Mouse (Mus musculus): ENCODE results near the gene Hpf1. TPM values are rescaled to one million over a fixed set of nuclear protein-coding genes. Genes with fewer than 3 reads are reported as not detected.

Gene Hpf1
- total RNA-seq (2021), result 10 to 100 TPM; 36.7 to 40.4 TPM
- long read RNA-seq, experiment 1, transcript Hpf1-201 (8 exons, 1,191 nt), result major isoform, 31 of 38 reads
- long read RNA-seq, experiment 1, partial matches to known transcripts, result 2 of 38 reads
- long read RNA-seq, experiment 1, other reads (novel, unspliced or antisense), result 5 of 38 reads
- long read RNA-seq, experiment 2, transcript Hpf1-201 (8 exons, 1,191 nt), result major isoform, 28 of 49 reads
- long read RNA-seq, experiment 2, partial matches to known transcripts, result 9 of 49 reads
- long read RNA-seq, experiment 2, other reads (novel, unspliced or antisense), result 10 of 49 reads

- peak; percentile 82 to 89 for DNase-seq (ENCODE audit: low spot score in 2 of 2)
Measured at GRCm38 (mm10) chr8:60889843-60890519, at the start of gene Hpf1. Hpf1 (plus strand) TSS chr8:60890418.

GRCm38 (mm10) chr8:60842388-60842787 lies 47.8 kb upstream of the Hpf1 start:
- no peak for DNase-seq (ENCODE audit: low spot score in 2 of 2)

DNA sequence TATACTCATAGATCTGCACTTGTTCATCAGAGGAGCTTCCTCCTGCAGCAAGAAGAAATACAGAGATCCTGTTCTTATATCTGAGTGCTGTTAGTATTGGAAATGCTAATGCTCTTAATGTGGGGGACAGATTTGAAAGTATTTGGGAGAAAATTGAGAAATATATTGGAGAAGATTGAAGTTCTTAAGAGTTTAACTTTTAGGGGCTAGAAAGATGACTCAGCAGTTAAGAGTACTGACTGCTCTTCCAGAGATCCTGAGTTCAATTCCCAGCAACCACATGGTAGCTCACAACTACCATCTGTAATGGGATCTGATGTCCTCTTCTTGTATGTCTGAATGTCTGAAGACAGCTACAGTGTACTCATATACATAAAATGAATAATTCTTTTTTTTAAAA lies 32.7 kb upstream of the Hpf1 start:
- no peak for DNase-seq (ENCODE audit: low spot score in 2 of 2)

- DNase-seq (ENCODE audit: low spot score in 2 of 2), result no peak
Measured at GRCm38 (mm10) chr8:60858091-60858490, 32.1 kb upstream of the Hpf1 start.

DNA sequence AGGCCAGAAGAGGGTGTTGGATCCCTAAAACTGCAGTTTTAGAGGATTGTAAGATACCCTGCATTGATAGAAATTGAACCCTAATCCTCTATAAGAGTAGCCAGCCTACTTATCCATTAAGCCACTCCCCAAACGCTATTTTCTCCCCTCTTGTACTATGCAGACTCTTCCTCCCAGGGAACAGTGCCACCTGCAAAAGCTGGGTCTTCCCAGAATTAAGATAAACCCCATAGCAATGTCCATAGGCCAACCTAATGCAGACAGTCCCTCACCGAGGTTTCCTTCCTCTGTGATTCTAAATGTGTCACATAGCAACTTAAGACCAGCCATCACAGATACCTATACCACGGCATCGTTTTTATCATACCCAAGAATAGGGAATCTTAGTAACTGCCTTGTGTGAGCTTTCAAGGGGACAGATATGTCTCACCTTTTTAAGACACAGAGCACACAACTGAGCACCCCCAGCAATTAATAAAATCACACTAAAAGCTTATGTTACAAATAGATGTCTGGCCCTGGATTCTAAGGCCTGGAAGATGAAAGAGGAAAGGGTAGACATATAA lies 31.2 kb upstream of the Hpf1 start:
- no peak for DNase-seq (ENCODE audit: low spot score in 2 of 2)

GRCm38 (mm10) chr8:60859605-60860004 lies 30.6 kb upstream of the Hpf1 start:
- no peak for DNase-seq (ENCODE audit: low spot score in 2 of 2)

DNA sequence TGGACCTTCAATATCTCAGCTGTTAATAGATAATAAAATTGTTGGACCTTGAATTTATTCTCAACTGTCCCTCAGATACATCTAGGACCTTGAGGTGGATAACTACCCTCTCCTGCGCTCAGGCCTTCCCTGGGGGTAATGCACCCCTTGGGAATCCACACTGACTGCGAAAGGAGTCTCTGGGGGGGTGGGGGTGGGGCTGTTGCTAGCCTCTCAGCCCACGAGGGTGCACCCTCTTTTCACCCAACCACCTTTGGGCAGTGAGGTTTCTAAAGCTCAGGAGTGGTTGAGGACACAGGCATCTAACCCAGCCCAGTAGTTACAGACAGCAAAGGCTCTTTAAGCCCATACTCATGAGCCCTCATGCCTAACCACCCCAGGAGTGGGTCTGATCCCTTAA lies 29.5 kb upstream of the Hpf1 start:
- DNase-seq (ENCODE audit: low spot score in 2 of 2), result no peak

DNA sequence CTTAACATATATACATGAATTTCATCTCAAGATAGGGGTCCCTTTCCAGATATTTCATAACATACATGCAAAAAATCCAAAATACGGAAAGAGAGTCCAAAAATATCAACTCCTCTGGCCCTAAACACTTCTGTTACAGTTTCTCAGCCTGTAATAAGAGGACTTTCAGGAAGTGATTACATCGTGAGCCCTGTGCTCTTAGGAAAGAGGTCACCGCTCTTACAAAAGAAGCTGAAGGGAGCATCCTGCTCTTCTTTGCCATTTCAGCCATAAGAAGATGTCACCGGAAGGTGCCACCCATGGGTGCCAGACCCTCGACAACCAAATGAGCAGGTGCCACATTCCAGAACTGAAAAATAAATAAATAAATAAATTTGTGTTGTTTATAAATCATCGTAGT lies 28.4 kb upstream of the Hpf1 start:
- no peak for DNase-seq (ENCODE audit: low spot score in 2 of 2)

DNA sequence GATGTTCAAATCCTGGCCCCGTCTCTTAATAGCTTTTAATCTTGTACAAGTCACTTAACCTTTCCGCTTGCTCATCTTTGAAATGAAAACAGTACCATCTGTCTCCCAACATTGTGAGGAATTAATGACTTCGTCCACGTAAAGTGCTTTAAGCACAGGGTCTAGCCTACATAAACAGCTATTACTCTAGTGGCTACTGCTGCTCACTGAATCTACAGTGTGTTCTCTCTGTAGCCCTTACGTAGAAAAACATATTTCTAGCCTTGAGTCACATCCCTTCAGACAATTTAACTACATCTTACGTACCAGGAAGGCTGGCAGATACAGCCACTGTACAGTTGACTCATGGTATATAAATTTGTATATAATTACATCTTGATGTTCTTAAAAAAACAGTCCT lies 25.3 kb upstream of the Hpf1 start:
- DNase-seq (ENCODE audit: low spot score in 2 of 2), result no peak

DNA sequence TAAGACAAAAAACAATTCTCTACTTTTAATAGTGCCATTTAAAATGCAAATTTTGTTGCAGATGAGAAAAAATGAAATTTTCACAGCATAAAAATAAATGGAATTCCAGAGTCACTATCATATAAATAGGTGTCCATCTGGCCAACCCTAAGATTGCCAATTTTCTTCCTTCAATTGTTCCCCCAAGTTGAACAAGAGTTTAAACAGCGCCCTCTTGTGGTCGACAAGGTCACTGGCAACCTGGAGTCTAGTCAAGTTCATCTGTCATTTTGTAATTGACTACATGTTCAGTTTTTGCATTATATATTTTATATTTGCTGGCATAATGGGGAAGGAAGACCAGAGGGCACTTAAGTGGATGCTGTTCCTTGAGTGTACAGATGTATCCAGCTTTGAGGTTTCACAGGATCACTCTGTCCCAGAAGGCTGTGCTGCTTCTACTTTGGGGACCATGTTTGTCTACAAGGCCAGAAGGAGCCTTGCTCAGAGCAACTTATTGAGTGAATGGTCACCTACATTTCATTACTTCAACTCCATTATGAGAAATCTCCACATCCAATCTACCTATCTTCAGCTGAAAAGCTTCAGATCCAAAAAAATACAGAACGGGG lies 24.6 kb upstream of the Hpf1 start:
- peak in 1 of 2 experiments; percentile 28 for DNase-seq (ENCODE audit: low spot score in 2 of 2)

DNA sequence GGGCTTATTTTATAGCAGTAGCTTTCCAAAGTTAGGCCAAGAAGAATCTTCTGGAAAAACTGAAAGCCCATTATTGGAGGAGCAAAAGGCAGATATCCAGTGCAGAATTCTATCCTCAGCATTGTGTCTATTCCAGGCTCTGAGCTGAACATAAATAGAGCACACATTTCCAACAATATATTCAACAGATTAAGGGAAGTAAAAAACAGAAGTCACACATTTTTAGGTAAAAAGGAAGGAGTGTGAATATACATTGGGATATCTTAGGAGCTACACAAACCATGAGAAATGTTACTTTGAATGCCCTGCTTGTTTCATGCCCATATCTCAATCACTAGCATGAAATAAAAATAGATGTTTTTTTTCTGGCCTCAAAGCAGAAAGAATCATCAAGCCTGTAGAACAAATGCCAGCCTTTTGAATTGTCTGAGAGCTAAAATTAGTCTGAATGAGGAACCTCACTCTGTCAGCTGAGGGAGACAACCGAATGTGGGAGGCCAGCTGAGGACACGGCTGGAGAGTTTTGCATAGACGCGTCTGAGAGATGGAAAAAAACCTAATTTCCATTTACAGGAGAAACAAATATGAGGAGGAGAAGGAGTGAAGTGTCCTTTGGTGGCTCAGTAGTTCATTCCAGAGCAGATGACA lies 22.6 kb upstream of the Hpf1 start:
- DNase-seq (ENCODE audit: low spot score in 2 of 2), result no peak

- no peak for DNase-seq (ENCODE audit: low spot score in 2 of 2)
Measured at GRCm38 (mm10) chr8:60868236-60868965, 21.8 kb upstream of the Hpf1 start.

GRCm38 (mm10) chr8:60869761-60870160 lies 20.5 kb upstream of the Hpf1 start:
- DNase-seq (ENCODE audit: low spot score in 2 of 2), result no peak

DNA sequence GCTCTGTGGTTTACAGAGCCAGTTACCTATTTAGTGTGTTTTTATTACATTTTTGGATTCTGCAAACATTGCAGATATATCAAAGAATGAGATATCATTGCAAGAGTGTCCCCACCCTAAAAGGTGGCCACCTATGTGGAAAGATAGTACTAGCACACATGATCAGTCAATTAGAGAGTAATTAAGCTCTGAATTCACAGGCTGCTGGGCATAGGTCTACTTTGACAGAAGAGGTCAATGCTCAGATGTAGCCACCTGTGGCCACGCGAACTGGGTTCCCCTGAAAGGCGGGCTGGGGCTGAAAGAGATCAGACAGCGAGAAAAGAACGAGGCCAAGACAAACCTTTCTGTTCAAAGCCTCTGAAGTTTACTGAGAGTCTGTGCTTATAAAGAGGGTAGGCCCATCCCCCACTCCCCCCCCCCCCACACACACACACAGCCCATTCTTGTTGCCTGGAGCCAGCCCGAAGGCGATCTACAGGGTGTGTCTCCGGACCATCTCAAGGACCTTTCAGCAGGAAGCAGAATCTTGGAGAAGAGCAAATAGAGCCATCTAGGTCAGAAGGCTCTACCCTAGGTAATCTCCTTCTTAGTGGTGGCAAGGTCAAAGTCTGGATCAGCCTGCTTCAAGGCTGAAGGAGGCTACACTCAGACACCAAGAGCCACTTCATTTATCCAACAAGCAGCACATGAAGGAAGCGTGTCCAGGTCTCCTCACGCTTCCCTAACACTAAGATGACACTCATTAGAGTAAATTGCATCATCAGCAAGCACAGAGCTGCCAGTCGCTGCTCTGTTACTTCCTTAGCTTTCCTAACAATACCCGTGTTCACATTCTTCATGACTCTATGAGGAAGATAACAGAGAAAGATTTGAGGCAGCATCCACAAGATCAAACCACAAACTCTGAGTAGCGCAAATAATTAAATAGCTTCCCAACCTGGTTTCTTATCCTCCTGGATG lies 19.7 kb upstream of the Hpf1 start:
- DNase-seq (ENCODE audit: low spot score in 2 of 2), result no peak

GRCm38 (mm10) chr8:60878617-60879016 lies 11.6 kb upstream of the Hpf1 start:
- DNase-seq (ENCODE audit: low spot score in 2 of 2), result no peak

DNA sequence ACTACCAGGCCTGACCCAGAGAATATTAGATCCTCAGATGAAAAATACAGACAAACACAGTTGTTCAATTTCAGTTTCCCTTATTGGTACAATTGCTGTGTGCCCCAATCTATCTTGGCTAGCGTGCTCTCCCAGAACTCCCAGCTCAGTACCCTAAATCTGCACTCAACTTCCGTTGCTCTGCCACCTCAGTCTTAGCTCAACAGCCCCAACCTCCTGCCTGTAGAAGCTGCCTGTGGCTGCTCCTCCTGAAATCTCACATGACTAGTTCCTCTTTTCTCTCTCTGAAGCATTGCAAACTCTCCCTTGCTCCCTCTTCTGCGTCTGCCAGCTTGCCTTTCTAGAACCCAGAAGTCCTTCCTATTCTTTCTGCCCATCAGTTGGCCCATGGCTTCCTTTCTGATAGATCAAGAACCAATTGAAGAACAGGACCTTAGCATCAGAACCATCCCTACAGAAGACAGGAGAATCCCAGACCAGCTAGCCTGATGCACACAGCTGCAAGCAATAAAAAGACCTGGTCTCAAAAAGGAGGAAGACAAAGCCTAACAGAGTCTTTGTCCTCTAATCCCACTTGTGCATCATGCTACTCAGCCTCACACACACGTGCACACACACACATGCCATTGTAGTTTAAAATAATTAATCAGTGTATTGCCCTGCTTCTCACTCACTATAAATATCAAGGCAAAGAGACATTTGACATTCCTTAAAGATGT lies 6.6 kb upstream of the Hpf1 start:
- no peak for DNase-seq (ENCODE audit: low spot score in 2 of 2)

DNA sequence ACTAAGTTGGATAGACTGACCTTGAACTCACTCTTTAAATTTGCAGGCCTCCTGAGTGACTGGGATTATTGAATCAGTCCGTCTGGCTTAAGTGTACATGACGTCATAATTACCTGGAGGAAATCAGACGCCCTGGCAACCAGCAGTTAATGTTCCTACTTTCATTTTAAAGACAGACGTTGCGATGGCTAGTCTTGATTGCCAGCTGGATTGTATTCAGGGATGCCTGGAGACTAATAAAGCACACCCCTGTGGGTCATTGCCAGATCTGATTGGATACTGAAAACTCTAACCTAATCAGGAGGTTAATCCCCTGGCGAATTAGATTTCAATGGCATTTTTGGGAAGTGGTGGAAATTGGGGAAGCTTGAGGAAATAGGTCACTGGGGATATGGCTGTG lies 3.5 kb upstream of the Hpf1 start:
- DNase-seq (ENCODE audit: low spot score in 2 of 2), result no peak

DNA sequence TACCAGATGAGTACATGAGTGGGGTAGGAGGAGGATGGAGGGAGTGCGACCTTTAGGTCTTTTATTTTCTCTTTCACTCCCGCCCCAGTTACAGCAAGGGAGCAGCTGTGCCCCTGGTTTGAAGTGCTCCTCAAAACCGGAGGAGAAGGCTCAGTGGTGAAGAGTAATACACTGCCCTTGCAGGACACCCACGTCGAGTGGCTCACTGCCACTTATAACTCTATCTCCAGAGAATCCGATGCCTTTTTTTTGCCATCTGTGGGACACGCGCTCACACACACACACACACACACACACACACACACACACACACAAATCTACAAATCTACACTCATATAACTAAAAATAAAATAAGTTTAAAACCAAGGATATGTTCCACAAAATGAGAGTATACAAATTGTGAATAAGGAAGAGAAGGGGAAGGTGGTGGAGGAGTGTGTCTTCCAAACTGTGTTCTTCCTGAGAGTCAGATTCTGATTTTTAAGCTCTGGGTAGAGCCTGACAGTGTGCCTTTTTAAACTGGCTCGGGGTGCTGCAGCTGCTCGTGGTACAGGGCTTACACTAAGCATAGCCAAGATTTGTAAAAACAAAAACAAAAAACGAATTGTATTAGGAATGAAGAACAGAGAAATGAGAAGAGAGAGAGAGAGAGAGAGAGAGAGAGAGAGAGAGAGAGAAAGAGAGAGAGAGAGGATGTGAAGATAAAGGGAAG lies 931 bp upstream of the Hpf1 start:
- DNase-seq (ENCODE audit: low spot score in 2 of 2), result no peak

DNA sequence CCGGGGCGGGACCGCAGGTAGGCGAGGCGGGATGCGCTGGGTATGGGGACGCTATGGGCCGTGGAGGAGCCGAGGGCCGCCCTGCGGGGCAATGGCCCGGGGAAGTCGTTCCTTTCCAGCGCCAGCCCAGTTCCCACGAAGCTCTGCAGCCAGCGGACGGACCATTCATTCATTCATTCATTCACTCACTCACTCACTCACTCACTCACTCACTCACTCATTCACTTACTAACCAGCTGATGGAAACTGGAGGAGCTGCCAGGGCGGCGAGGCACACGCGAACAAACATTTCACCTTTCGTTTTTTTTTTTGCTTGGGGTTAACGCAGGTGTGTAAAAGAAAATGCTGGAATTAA lies 279 bp downstream of the Hpf1 start:
- DNase-seq (ENCODE audit: low spot score in 2 of 2), result no peak
